In genomic region chr4:53823697-53824096, GRCm38 (mm10) we compare ENCODE assay signal across 11 mouse cellular contexts. TPM values are rescaled to one million over a fixed set of nuclear protein-coding genes. Genes with fewer than 3 reads are reported as not detected.
A peak's percentile ranks its signal among the peaks of the same experiment; 100 is the strongest.
DNase-seq lines count a peak whose midpoint lies in the region.
"Had no signal": no experiment of that assay in that cellular context is flagged by ENCODE, and none has a peak within 500 bp of the region (broad histone marks: within the 10 kb centered on the region; RNA-seq: fewer than 3 reads in every experiment).

No protein-coding gene starts in this region.

- DNase-seq in layer of hippocampus, adult 9-11 months: peak; percentile 30
- DNase-seq in layer of hippocampus, adult 9-10 months (ENCODE audit: low spot score): no peak
- DNase-seq in adrenal gland, adult 2 months: peak; percentile 80
- DNase-seq in gastrocnemius, adult 8-10 months (ENCODE audit: low spot score in 2 of 2): peak; percentile 57 to 65
- peak; percentile 83 for DNase-seq in lung, postnatal 14 days
- DNase-seq in c-Kit-positive CD71-positive TER-119-positive erythroid progenitor cells, embryonic 14.5 days (ENCODE audit: low spot score): no peak
- no peak for DNase-seq in cerebellum, adult 9-10 months
- no peak for DNase-seq in spleen, postnatal 10 days (ENCODE audit: low spot score in 2 of 2)
- DNase-seq: cerebellum, adult 11-12 months; left cerebral cortex, postnatal 4 days had no signal

RNA-seq across cellular contexts. Expression of gene Tmem38b, which starts 2.1 kb away (rescaled TPM):
- 10 to 100 TPM; 22.0 to 25.3 TPM for total RNA-seq in adrenal gland, adult 2 months (2021)
- 3.5 and 9.5 TPM in 2 replicates for polyA plus RNA-seq in adrenal gland, adult 2 months (2012; rRNA removed)
- 10 to 100 TPM; 56.5 to 89.2 (median 63.7) TPM for total RNA-seq in gastrocnemius, adult 8-10 months (2022)

RNA-seq across cellular contexts. Expression of gene Tal2, which starts 44.2 kb away (rescaled TPM):
- not detected for total RNA-seq in adrenal gland, adult 2 months (2021)
- 0.03 TPM in 1 of 2 replicates, not detected in the other for polyA plus RNA-seq in adrenal gland, adult 2 months (2012; rRNA removed)
- under 1 TPM; 0.51 to 0.76 (median 0.61) TPM for total RNA-seq in gastrocnemius, adult 8-10 months (2022)
- total RNA-seq: MEL had no signal

Comparison
In these comparisons a context has a peak if more than half of its experiments do, and no peak if none do; other contexts are left out.
1. DNase-seq: peak in layer of hippocampus, adult 9-11 months (single experiment), adrenal gland, adult 2 months (single experiment), gastrocnemius, adult 8-10 months (2 of 2) and lung, postnatal 14 days (single experiment); none in layer of hippocampus, adult 9-10 months (single experiment), c-Kit-positive CD71-positive TER-119-positive erythroid progenitor cells, embryonic 14.5 days (single experiment), cerebellum, adult 9-10 months (single experiment) and spleen, postnatal 10 days (0 of 2).